Mouse (Mus musculus) thymus, postnatal 36 days (tissue): ENCODE measurements around the gene Ezr.

ENCODE experiments used
- DNase-seq, 2 experiments: peaks; one replicate each; pipeline ENCODE4 v3.0.0; 2022; ENCODE audit warnings: mixed read lengths in 2 of 2

Ezr gene

DNA sequence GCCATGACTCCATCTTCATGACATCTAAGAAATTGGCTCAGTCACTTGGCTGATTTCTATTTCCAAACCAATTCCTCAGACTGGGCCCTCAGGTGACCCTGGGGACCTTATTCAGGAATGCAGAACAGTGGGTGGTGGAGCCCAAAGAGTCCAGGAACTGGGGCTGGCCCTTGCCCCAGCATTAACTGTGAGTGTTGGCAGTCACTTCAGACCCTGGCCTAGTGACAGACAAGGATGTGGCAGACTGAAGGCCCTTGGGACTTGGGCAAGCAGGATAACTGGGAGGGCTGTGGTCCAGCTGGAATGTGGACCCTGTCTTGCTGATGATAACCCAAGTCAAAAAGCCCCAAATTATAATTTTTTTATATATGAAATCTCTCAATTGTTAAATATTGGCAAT lies 6.5 kb upstream of the Ezr start:
- no peak for DNase-seq

- no peak for DNase-seq
These were observed 4.7 kb upstream of the Ezr start for GRCm38 (mm10) chr17:6787241-6787640.

DNA sequence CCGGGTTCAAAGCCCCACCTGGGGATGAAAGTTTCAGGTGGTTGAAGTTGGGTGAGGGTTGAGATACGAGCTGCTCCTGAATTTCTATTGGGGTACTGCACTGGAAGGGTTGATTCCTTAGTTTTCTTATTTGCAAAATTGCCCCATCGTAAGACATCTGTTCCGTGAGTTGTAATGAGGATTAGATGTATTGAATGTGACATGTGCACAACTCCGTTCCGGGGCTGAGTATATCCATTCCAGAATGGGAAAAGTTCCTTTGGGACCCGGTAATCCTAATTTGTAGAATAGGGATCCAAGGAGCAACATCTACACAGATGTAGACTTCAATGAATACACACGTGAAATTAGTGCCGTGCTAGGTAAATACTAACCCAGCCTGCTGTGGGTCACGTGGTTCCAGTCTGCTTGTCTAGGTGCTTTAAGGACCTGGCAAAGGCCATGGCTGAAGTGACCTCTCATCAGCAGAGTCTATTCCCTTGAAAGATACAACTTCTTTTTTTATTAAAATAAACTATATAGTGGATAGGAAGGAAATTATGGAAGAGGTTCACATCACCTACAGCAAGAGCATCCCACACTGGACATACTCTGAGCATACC lies 1.3 kb upstream of the Ezr start:
- no peak for DNase-seq

- peak; percentile 66 to 75 for DNase-seq
These were observed 550 bp upstream of the Ezr start for GRCm38 (mm10) chr17:6783006-6783661.

DNA sequence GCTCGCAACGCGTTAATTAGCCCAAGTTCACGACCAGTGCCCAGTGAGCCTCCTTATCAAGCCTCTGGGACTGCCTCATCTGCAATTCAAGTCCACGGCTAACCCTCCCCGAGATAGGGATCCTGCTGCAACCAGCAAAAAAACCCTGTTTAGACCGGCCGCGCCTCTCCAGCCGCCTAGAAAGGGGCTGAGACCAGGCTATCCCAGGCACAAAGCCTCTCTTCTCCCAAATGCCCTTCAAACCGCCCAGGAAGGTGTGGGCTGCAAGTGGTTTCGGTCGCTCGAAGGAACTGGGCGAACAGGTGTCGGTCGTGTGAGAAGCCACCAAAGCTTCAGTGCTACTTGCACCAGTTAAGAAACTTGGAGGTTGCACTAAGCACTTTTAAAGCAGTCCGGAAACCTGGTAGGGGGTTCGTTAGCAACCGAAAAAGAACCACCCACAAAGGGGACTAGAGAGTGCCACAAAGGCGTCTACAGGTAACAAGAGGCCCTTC lies 504 bp downstream of the Ezr start:
- peak; percentile 63 to 68 for DNase-seq

- no peak for DNase-seq
These were observed 1.3 kb downstream of the Ezr start for GRCm38 (mm10) chr17:6781273-6781672.

GRCm38 (mm10) chr17:6780521-6781115 lies 2.0 kb downstream of the Ezr start:
- peak in 1 of 2 experiments; percentile 47 for DNase-seq

- no peak for DNase-seq
These were observed 3.0 kb downstream of the Ezr start for GRCm38 (mm10) chr17:6779632-6780031.

GRCm38 (mm10) chr17:6778771-6779509 lies 3.6 kb downstream of the Ezr start:
- peak; percentile 60 to 68 for DNase-seq

DNA sequence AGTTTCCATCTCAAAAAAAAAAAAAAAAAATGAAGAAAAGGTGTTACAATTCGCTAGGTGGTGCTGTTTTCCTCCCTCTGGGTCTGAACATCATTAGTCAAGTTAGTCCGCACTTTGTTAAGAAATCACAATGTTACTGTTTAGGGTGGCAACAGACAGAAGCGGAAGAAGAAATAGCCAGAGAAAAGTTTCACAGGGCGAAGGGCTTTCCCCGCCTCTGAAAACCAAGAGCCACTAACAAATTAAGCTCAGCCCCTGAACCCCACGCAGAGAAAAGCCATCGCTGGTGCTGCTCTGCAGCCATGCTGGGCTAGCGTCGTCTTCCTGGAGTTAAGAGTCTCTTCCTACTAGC lies 4.3 kb downstream of the Ezr start:
- DNase-seq, result peak; percentile 59 to 60

GRCm38 (mm10) chr17:6777629-6778331 lies 4.8 kb downstream of the Ezr start:
- peak; percentile 71 to 84 for DNase-seq

GRCm38 (mm10) chr17:6777061-6777460 lies 5.5 kb downstream of the Ezr start:
- no peak for DNase-seq

DNA sequence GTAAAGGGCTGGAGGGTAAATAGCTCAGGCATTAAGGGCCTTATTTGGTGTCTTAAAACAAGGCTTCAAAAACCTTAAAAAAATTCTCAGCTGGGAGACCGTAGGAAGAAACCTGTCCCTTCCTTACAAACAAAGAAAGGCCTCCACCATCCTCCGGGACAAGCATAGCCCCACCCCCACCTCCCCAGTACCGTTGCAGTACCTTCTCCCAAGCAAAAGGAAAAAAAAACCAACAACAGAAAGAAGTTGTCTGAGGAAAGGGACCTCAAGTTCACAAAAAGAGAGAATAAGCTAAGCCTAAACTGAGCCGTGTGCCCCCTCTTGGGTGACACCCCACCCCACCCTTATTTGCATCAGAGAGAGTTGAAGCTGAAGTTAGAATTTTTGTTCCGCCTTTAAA lies 6.0 kb downstream of the Ezr start:
- no peak for DNase-seq

GRCm38 (mm10) chr17:6776123-6776522 lies 6.5 kb downstream of the Ezr start:
- no peak for DNase-seq

DNA sequence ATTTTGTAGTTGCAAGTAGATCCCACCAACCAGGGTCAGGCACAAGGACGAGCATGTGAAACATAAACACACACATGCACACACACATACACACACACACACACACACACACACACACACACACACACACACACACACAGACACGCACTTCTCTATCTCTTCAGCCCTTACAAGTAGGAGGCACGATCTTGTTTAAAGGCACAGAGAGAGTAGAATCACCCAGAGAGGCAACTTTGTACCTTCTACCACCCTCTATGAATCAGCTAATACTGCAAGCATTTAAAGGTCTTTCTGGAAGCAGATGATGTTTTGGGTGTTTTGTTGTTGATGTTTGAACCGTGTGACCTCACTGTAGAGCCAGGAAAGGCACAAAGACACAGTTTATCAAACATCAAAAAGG lies 6.9 kb downstream of the Ezr start:
- no peak for DNase-seq

GRCm38 (mm10) chr17:6775221-6775620 lies 7.4 kb downstream of the Ezr start:
- DNase-seq, result no peak

DNA sequence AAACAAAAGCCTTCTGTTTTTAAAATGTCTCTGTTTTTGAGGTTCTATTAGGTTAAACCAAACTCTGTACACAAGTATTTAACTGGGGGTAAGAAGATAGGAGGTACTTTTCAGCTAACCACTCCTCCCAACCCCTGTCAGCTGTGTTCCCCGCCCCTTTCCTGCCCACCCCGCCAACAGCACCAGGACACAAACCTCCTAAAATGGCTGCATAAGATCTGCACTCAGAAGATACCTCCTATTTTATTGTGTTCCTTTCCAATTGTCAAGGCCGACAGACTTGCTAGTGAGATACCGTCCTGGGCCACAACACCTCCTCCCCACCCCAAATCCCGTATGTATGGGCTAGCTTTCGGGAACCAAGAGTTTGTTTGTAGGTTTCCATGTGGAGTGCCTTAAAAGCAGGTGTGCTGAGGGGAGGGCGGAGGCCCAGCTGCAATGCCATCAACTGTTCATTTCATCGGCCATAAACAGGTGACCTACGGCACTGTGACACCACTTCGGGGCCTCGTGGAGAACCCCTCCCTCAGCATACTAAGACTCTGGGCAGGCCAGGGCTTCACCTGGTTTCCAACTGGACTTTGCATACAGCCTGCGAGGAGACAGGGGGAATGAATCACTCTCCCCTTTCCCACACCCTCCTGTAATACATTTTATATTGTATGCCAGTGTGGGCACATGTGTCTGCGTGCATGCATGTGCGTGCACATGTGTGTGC lies 9.2 kb downstream of the Ezr start:
- no peak for DNase-seq

DNA sequence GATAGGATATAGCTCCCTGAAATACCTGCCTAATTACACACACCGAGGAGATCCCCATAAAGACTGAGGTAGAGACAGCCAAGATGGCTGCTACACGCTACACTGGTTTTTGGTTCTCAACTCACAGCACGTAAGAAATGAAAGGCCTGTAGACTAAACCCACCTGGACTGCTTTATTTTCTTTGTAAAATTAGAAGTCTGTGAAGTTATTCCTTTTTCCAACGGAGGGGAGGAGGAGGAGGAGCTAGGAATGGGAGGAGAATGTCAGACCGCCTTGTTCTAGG lies 10.2 kb downstream of the Ezr start:
- DNase-seq, result no peak

GRCm38 (mm10) chr17:6771661-6772489 lies 10.7 kb downstream of the Ezr start:
- no peak for DNase-seq

- no peak for DNase-seq
These were observed 13.0 kb downstream of the Ezr start for GRCm38 (mm10) chr17:6769602-6770001.

DNA sequence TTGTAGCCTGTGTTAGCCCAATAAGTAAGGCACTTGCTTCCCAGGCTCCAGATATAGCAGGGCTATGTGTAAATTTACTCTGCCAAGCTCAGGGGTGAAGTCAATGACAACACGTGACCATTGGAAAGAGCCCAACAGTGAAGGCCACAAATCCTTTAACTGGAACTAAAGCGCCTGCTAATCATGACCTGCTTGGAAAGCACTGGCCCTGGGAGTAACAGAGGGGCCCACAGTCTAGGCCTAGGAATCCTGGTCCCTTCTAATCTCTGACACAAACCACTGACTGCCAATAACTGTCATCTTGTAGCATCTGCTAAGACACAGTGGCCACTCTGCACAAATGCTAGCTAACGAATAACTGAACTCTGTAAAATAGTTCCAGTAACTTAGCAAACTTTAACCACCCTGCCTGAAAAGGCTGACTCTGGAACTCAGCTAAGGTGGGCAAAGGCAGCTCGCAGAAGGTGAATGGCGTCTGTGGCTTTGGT lies 14.2 kb downstream of the Ezr start:
- no peak for DNase-seq
